Mouse (Mus musculus): ENCODE measurements around the gene Tshz2. TPM values are rescaled to one million over a fixed set of nuclear protein-coding genes. Genes with fewer than 3 reads are reported as not detected.

Tshz2 gene
- total and polyA plus RNA-seq, 2 experiments from 2014 or later, result 29.0 to 40.2 TPM

DNA sequence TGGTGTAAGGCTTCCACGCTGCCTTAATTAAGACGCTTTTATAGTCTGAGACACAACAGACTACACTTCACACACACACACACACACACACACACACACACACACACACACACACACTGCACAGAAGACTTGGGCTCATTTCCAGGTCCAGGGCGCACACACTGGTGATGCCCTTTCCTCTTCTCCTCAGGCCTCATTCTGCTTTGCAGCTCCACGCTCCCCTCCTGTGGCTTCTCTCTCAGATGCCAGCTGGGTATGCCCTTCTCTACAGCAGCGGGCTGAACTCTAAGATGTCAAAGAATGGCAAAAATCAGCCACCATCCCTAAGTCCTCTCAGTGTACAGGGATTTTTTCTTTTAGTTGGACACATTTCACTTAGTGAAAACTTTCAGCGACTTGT is 41.0 kb downstream of the Tshz2 start:
- 55% methylated on average over 6 of the region's 6 CpGs for WGBS
- no peaks in the 10 kb centered on the region for H3K36me3 ChIP-seq (ENCODE audit: insufficient read depth, low read length)
- H3K4me2 ChIP-seq (ENCODE audit: low read depth, low read length), result no peak overlapping the region
- H3K4me3 ChIP-seq (ENCODE audit: low read length), result no peak overlapping the region
- H3K4me1 ChIP-seq (ENCODE audit: insufficient read depth, low read length), result no peaks in the 10 kb centered on the region
- no peak overlapping the region for H3K9ac ChIP-seq (replicated peaks; ENCODE audit: low read length)
- ATAC-seq (no peak), DNase-seq (ENCODE audit: low spot score) (peak; percentile 45)
- no peak for TF ChIP-seq CTCF (IDR thresholded peaks at IDR 0.05; ENCODE audit: low read depth)
- no peaks in the 10 kb centered on the region for H3K9me3 ChIP-seq (ENCODE audit: low read length)
- no peak overlapping the region for H3K27ac ChIP-seq
- H3K27me3 ChIP-seq (ENCODE audit: insufficient read depth, low read length), result no peaks in the 10 kb centered on the region

DNA sequence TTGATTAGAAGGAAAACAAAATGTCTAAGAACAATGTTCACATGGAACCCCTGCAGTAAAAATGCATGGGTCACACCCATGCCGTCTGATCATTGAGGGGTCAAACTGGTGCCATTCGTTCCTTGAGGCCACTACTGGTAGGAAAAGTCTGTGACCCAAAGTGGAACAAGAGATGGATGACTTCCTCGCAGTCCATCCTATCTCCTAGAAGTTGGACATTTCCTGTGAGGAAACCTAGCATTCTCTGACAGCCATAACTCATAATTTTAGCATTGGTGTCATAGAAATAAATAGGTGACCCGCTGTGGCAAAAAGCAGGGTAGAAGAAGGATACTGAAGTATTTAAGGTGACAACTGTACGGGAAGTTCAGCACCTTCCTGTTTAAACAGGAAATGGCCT is 41.4 kb downstream of the Tshz2 start:
- Histone ChIP-seq H3K27ac (no peak overlapping the region), H3K4me1 (ENCODE audit: insufficient read depth, low read length) (no peaks in the 10 kb centered on the region), H3K36me3 (ENCODE audit: insufficient read depth, low read length) (no peaks in the 10 kb centered on the region), H3K4me2 (ENCODE audit: low read depth, low read length) (no peak overlapping the region), H3K27me3 (ENCODE audit: insufficient read depth, low read length) (no peaks in the 10 kb centered on the region), H3K9ac (replicated peaks; ENCODE audit: low read length) (no peak overlapping the region), H3K9me3 (ENCODE audit: low read length) (no peaks in the 10 kb centered on the region), H3K4me3 (ENCODE audit: low read length) (no peak overlapping the region)
- DNase-seq (ENCODE audit: low spot score), result no peak
- WGBS, result 79% methylated on average over 5 of the region's 5 CpGs
- no peak for TF ChIP-seq CTCF (IDR thresholded peaks at IDR 0.05; ENCODE audit: low read depth)
- ATAC-seq, result no peak

DNA sequence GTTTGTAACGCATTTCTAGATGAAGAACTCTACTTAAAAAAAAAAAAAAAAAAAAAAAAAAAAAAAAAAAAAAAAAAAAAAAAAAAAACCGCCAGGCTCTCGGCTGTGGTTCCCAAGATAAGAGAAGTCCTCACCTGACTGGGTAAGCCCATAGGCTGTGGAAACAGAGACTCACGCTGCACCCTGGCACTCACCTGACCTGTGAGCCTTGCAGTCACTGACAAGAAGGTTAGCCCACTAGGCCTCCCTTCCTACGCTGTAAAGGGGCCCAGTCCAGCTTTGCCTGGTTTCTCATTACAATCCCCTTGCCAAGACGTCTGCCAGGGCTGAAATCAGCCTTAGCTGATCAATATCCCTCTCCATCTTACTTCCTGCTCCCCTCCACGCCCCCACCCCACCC is 46.5 kb downstream of the Tshz2 start:
- DNase-seq (ENCODE audit: low spot score) (no peak), ATAC-seq (no peak)
- WGBS, result 61% methylated on average over 7 of the region's 7 CpGs
- Histone ChIP-seq H3K9ac (replicated peaks; ENCODE audit: low read length) (no peak overlapping the region), H3K36me3 (ENCODE audit: insufficient read depth, low read length) (no peaks in the 10 kb centered on the region), H3K4me2 (ENCODE audit: low read depth, low read length) (no peak overlapping the region), H3K27me3 (ENCODE audit: insufficient read depth, low read length) (no peaks in the 10 kb centered on the region), H3K9me3 (ENCODE audit: low read length) (no peaks in the 10 kb centered on the region), H3K4me3 (ENCODE audit: low read length) (no peak overlapping the region), H3K4me1 (ENCODE audit: insufficient read depth, low read length) (no peaks in the 10 kb centered on the region), H3K27ac (no peak overlapping the region; the same call in 1 of the 2 replicates)
- TF ChIP-seq CTCF (IDR thresholded peaks at IDR 0.05; ENCODE audit: low read depth), result no peak

DNA sequence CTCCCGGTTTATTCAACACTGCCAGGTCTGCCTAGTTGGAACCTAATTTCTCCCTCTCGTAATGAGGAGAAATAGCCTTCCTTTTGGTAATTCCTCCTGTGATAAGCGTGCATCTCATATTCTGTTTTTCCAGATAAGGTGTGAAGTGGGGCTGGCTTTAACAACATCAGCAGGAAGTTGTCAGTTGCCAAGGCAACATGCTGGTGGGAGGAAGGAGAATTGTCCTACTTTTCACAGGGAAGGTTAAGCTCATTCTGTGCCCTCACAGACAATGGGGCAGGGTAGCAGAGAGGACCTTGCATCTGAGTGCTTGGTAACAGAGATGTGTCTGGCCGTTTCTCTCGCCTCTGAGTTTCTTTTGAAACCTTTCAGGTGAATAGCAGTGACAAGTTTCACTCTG is 47.1 kb downstream of the Tshz2 start:
- H3K4me3 ChIP-seq (ENCODE audit: low read length), result no peak overlapping the region
- H3K27me3 ChIP-seq (ENCODE audit: insufficient read depth, low read length), result no peaks in the 10 kb centered on the region
- no peak for ATAC-seq
- no peak for TF ChIP-seq CTCF (IDR thresholded peaks at IDR 0.05; ENCODE audit: low read depth)
- no peaks in the 10 kb centered on the region for H3K4me1 ChIP-seq (ENCODE audit: insufficient read depth, low read length)
- H3K36me3 ChIP-seq (ENCODE audit: insufficient read depth, low read length), result no peaks in the 10 kb centered on the region
- H3K4me2 ChIP-seq (ENCODE audit: low read depth, low read length), result no peak overlapping the region
- WGBS, result 40% methylated on average over 5 of the region's 5 CpGs
- no peak overlapping the region; the same call in 1 of the 2 replicates for H3K27ac ChIP-seq
- no peak overlapping the region for H3K9ac ChIP-seq (replicated peaks; ENCODE audit: low read length)
- H3K9me3 ChIP-seq (ENCODE audit: low read length), result no peaks in the 10 kb centered on the region
- DNase-seq (ENCODE audit: low spot score), result peak; percentile 48

DNA sequence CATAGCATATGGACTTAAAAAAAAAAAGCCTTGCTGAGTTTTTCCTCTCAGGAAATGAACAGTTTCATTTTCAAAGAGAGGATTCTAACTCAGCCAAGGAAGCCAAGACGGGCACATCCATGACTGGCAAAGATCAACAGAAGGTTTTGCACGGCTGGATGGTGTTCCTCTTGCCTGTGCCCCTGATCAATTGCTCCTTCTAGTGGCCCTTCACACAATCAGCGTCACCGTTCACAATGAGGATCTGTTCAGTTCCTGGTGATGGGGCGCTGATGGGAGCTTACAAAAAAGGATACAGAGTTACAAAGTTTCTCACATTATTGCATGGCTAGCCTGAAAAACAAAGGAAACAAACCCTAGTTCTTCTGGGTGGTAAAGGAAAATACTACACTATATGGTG is 52.4 kb downstream of the Tshz2 start:
- WGBS, result 34% methylated on average over 5 of the region's 5 CpGs
- DNase-seq (ENCODE audit: low spot score) (peak; percentile 43), ATAC-seq (no peak)
- TF ChIP-seq CTCF (IDR thresholded peaks at IDR 0.05; ENCODE audit: low read depth), result peak; percentile 57
- Histone ChIP-seq H3K4me1 (ENCODE audit: insufficient read depth, low read length) (no peaks in the 10 kb centered on the region), H3K4me2 (ENCODE audit: low read depth, low read length) (no peak overlapping the region), H3K27ac (no peak overlapping the region), H3K4me3 (ENCODE audit: low read length) (no peak overlapping the region), H3K9me3 (ENCODE audit: low read length) (no peaks in the 10 kb centered on the region), H3K27me3 (ENCODE audit: insufficient read depth, low read length) (no peaks in the 10 kb centered on the region), H3K9ac (replicated peaks; ENCODE audit: low read length) (no peak overlapping the region), H3K36me3 (ENCODE audit: insufficient read depth, low read length) (no peaks in the 10 kb centered on the region)

DNA sequence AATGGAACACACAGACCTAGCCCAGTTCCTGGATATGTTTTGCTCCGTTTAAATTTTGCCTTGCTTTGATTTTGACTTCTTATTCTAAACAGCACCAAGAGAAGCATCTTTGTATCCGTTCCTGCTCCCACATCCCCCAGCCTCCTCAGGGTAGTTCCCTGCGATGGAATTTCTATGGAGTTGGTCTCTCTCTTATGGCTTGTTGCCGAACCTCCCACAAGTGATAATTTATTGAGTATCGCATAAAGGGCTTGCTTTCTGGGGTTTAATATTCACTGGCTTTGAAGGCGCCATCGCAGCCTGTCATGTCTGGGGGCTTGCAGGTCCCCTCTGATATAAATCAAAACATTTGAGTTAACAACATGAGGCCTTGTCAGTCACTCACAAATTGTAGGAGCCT is 52.9 kb downstream of the Tshz2 start:
- ATAC-seq, result no peak
- H3K4me1 ChIP-seq (ENCODE audit: insufficient read depth, low read length), result no peaks in the 10 kb centered on the region
- DNase-seq (ENCODE audit: low spot score), result no peak
- H3K9me3 ChIP-seq (ENCODE audit: low read length), result no peaks in the 10 kb centered on the region
- no peaks in the 10 kb centered on the region for H3K36me3 ChIP-seq (ENCODE audit: insufficient read depth, low read length)
- H3K4me2 ChIP-seq (ENCODE audit: low read depth, low read length), result no peak overlapping the region
- 64% methylated on average over 7 of the region's 7 CpGs for WGBS
- H3K27me3 ChIP-seq (ENCODE audit: insufficient read depth, low read length), result no peaks in the 10 kb centered on the region
- H3K27ac ChIP-seq, result no peak overlapping the region
- no peak overlapping the region for H3K9ac ChIP-seq (replicated peaks; ENCODE audit: low read length)
- no peak overlapping the region for H3K4me3 ChIP-seq (ENCODE audit: low read length)
- TF ChIP-seq CTCF (IDR thresholded peaks at IDR 0.05; ENCODE audit: low read depth), result no peak

DNA sequence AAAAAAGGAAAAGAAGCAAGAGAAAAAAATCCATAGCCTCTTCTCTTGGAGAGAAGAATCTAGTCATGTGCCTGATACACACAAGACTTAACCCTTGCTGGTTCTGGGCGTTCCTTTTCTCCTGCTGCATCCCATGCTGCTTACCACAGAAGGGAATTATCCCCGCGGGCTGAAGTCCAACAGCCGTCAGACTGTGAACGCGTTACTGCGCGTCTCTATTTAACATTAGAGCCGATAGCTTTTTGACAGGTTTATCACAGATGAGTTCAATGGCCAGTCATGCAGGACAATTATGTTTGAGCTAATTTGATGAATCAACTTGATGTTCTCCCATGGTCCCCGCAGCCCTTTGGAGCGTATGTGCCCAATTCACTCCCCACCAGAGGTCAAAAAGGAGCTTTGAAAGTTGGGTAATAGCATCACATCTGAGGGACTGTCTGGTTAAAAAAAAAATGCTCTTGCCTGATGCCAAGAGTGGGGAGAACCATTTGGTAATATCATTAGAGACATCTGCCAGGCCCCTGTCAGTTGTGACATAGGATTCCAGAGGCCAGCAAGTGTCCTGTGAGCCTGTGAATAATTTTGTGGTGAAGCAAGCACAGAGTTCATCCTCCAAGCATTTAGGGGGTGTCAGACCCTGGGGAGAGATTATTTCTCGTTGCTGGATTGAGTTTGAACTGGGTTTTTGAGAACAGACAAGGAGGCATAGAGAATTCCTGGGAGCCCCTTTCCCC is 54.1 kb downstream of the Tshz2 start:
- DNase-seq (ENCODE audit: low spot score) (peak; percentile 72), ATAC-seq (no peak)
- H3K4me1 ChIP-seq (ENCODE audit: insufficient read depth, low read length), result no peaks in the 10 kb centered on the region
- H3K27ac ChIP-seq, result no peak overlapping the region
- H3K9ac ChIP-seq (replicated peaks; ENCODE audit: low read length), result no peak overlapping the region
- H3K4me3 ChIP-seq (ENCODE audit: low read length), result no peak overlapping the region
- H3K9me3 ChIP-seq (ENCODE audit: low read length), result no peaks in the 10 kb centered on the region
- H3K36me3 ChIP-seq (ENCODE audit: insufficient read depth, low read length), result no peaks in the 10 kb centered on the region
- no peaks in the 10 kb centered on the region for H3K27me3 ChIP-seq (ENCODE audit: insufficient read depth, low read length)
- H3K4me2 ChIP-seq (ENCODE audit: low read depth, low read length), result no peak overlapping the region
- 52% methylated on average over 12 of the region's 12 CpGs for WGBS
- TF ChIP-seq CTCF (IDR thresholded peaks at IDR 0.05; ENCODE audit: low read depth), result no peak

Data from hindbrain, postnatal 0 days (tissue).